Mouse (Mus musculus) spleen, embryonic (tissue): ENCODE measurements around the gene Olfr1030.
"Not testable (repeated sequence)": the region's sequence is repeated elsewhere in the genome, so short reads cannot be mapped to it uniquely, and the experiment has no call there.

Experiments used
- CTCF ChIA-PET: fragments of 350-600 bp; sonication (Branson Sonifier 250); formaldehyde crosslinking; loops from one replicate; lab custom pipeline; 2022; lab: Charles Lee

Gene Olfr1030

GRCm38 (mm10) chr2:85978976-85979375 lies at the start of gene Olfr1030:
Olfr1030 (plus strand) TSS chr2:85979276.
- CTCF ChIA-PET, result no interaction called here

DNA sequence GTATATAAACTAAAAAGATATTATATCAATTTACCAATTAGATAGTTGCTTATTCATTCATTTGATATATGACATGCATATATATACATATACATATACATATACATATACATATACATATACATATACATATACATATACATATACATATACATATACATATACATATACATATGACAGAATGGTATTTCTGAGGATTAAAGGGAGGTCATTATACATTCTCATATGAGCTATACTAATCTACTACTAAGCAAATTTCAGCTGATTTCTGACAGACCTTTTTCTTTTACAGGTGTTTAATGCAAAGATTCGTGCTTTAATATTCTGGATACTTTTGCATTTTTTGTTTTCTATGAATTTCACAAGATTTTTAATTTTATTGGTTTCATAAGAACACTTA lies 28.9 kb upstream of the Olfr1030 start, which contains the start of gene Olfr1028:
TSS of gene Olfr1028 (plus strand) at position 301 of the 400 bp plus-strand sequence.
- CTCF ChIA-PET, result no interaction called here

DNA sequence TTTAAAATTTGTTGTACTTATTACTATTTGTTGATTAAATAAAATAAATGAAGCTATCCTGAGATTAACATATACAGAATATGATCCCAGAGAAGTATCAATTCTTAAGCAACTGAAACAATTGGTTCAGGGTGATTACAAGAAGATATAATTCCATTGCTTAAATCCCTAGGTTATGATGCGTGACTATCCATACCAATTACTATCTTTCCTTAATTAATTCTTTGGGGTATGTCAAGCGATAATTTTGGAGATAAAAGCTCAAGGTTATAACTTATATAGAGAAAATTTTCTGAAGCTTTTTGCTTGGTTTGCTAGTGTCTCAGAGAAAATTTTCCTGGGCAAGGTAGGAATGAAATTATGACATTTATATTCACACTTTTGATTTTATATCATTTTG lies 5.5 kb upstream of the Olfr1030 start, which contains the start of gene Olfr1029:
TSS of gene Olfr1029 (plus strand) at position 301 of the 400 bp plus-strand sequence.
- CTCF ChIA-PET, result no interaction called here

DNA sequence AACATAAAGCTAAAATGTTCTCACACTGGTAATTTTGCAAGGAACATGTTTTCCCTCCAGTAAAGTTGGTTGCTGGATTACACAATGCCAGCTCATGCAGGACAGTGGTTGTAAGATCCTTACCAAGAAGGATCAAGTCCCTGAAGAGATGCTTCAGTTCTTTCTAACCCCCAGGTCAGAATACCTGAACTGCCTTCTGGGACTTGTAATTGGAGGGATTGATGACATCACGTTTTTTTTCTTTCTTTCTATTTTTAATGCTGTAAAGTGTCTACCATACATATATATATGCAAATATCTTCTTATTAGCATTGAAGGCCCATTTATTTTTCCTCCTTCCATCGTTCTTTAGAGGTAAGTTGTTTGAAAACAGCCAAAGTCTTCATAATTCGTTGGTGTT lies 10.9 kb downstream of the Olfr1030 start, which contains the start of gene Olfr1031:
TSS of gene Olfr1031 (plus strand) at position 301 of the 400 bp plus-strand sequence.
- CTCF ChIA-PET, result no interaction called here

- CTCF ChIA-PET, result no interaction called here
Measured at GRCm38 (mm10) chr2:86005240-86005639, 26.2 kb downstream of the Olfr1030 start, which contains the start of gene Olfr1032. Olfr1032 (plus strand) TSS chr2:86005540.

GRCm38 (mm10) chr2:86020406-86020805 lies 41.3 kb downstream of the Olfr1030 start, which contains the start of gene Olfr1033:
Olfr1033 (plus strand) TSS chr2:86020633.
- CTCF ChIA-PET, result not testable (repeated sequence)

DNA sequence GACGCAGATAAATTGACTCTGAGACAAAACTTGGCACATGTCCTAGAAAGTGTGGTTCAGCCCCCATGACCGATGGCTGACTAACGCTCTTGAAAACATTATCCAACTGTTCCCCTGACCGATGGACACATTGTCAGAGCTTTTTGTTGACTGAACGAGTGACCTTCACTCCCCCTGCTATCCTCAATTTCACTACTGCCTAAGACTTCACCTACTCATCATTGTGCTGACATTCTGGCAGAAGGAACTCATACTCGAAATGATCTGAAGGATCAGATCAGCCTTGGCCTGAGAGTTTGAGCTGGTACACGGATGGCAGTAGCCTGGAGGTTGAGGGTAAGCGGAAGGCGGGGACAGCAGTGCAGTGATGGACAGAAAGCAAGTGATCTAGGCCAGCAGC lies 42.4 kb downstream of the Olfr1030 start:
- CTCF ChIA-PET, result not testable (repeated sequence)
